Mouse (Mus musculus): ENCODE measurements around the gene Slc22a16.
A peak's percentile ranks its signal among the peaks of the same experiment; 100 is the strongest.

Slc22a16 gene

GRCm38 (mm10) chr10:40617973-40618372 is 47.8 kb downstream of the Slc22a16 start:
- DNase-seq, result no peak

GRCm38 (mm10) chr10:40619760-40620159 is 49.6 kb downstream of the Slc22a16 start:
- DNase-seq, result no peak

GRCm38 (mm10) chr10:40629140-40629539 is 59.0 kb downstream of the Slc22a16 start:
- peak; percentile 63 to 64 for DNase-seq

- DNase-seq, result peak; percentile 44 to 64
Measured at GRCm38 (mm10) chr10:40629656-40630311, 59.6 kb downstream of the Slc22a16 start, which contains the start of gene Ddo. Gene Ddo, plus strand, starts transcription at chr10:40630011.

GRCm38 (mm10) chr10:40630457-40630856 is 60.3 kb downstream of the Slc22a16 start:
- DNase-seq, result peak; percentile 37 to 51

GRCm38 (mm10) chr10:40630961-40631360 is 60.8 kb downstream of the Slc22a16 start:
- DNase-seq, result peak in 1 of 2 experiments; percentile 32

GRCm38 (mm10) chr10:40632087-40632486 is 62.0 kb downstream of the Slc22a16 start:
- no peak for DNase-seq

GRCm38 (mm10) chr10:40637331-40637730 is 67.2 kb downstream of the Slc22a16 start:
- no peak for DNase-seq

- peak; percentile 64 to 70 for DNase-seq
Measured at GRCm38 (mm10) chr10:40638276-40638675, 68.1 kb downstream of the Slc22a16 start.

- peak; percentile 26 to 49 for DNase-seq
Measured at GRCm38 (mm10) chr10:40638823-40639819, 69.0 kb downstream of the Slc22a16 start.

- no peak for DNase-seq
Measured at GRCm38 (mm10) chr10:40640406-40640805, 70.3 kb downstream of the Slc22a16 start.

- peak; percentile 64 to 65 for DNase-seq
Measured at GRCm38 (mm10) chr10:40641901-40642300, 71.8 kb downstream of the Slc22a16 start.

- DNase-seq, result no peak
Measured at GRCm38 (mm10) chr10:40643126-40643525, 73.0 kb downstream of the Slc22a16 start.

GRCm38 (mm10) chr10:40644456-40644855 is 74.3 kb downstream of the Slc22a16 start:
- no peak for DNase-seq

GRCm38 (mm10) chr10:40645346-40645745 is 75.2 kb downstream of the Slc22a16 start:
- DNase-seq, result no peak

GRCm38 (mm10) chr10:40648776-40649175 is 78.6 kb downstream of the Slc22a16 start:
- no peak for DNase-seq

GRCm38 (mm10) chr10:40649634-40650033 is 79.5 kb downstream of the Slc22a16 start:
- no peak for DNase-seq

GRCm38 (mm10) chr10:40651676-40652075 is 81.5 kb downstream of the Slc22a16 start:
- DNase-seq, result no peak
